Mouse (Mus musculus): ENCODE data around the gene Mmp2. TPM values are rescaled to one million over a fixed set of nuclear protein-coding genes. Genes with fewer than 3 reads are reported as not detected.
"Not testable (repeated sequence)": the region's sequence is repeated elsewhere in the genome, so short reads cannot be mapped to it uniquely, and the experiment has no call there.

Gene Mmp2
- total RNA-seq, 2 experiments from 2014 or later: 86.1 to 91.7 TPM

DNA sequence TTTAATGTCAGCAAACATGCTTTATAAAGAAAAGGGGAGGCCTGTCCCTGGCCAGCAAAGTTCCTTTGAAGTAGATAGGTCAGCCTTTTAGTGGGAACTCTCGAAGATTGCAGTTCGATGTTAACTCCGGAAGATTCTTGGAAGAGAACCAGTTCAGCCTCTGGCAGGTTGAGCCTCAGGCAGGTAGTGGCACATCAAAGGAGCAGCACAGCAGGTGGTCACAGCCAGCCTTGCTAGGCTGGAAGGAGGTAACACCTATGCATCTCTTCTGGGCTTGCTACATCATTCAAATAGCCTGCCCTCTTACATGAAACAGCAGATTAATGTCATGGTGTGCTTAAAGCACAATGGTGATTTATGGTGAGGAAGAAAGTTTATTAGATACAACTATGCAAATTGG, 65.1 kb downstream of the Mmp2 start:
- DNase-seq; intact Hi-C loops (cut with DNase I): not testable (repeated sequence)

DNA sequence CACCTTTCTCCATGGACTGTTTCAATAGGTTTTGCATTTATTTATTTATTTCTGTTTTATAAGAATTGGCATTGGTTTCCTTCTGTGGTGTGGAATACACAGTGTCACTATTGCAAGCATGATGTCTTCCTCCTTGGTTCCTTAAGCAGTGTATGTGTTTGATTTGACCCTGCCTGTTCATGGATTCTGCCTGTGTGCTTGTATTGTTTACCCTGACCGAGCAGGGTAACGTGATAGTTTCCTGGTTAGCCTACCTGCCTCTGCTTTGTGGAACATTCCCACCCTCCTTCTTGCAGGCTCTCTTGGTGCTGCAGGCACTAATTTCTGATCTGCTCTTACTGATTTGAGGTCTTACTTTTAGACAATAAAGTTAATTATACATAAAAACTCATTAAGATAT, 66.8 kb downstream of the Mmp2 start:
- DNase-seq: no peak
- intact Hi-C loops (cut with DNase I): no loop called here

DNA sequence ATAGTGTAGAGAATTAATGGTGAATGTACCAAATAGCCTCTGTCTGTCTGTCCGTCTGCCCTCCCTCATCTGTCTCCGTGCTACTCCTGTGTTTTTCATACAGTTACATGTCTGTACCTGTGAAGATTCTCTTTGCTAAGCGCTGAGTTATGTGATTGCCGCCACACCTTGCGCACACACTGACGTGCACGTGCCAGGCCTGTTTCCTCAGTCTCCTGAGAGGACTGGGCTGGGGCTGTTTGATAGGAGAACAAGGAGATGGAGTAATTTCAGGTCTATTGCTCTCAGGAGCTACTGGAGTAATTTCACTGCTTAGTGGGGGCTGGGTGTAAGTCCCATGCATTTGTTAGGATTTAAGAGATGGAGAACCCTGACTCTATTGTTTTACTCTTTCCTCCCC, 68.0 kb downstream of the Mmp2 start:
- intact Hi-C loops (cut with DNase I): loop anchor here (5.0 kb wide), 1 partner anchor 1282 kb away; the partner anchor contains the start of gene Mt1

DNA sequence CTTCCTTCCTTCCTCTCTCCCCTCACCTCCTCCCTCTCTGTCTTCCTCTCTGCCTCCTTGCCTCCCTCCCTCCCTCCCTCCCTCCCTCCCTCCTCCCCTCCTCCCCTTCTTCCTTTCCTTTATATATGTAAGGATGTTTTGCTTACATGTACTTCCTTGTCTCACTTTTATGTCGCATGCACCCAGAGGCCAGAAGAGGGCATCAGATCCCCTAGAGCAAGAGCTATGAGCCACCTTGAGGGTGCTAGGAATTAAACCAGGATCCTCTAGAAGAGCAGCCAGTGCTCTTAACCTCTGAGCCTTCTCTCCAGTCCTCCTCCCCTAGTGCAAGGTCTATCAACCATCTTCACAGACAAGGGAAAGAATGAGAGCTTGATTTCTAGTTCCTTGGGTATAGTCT, 69.0 kb downstream of the Mmp2 start:
- intact Hi-C loops (cut with DNase I): loop anchor here (5.0 kb wide), 1 partner anchor 1281 kb away; the partner anchor contains the start of gene Mt1
- DNase-seq: no peak

More for the DNA sequence above, 68.0 kb downstream of the Mmp2 start:
- no peak for DNase-seq

DNA sequence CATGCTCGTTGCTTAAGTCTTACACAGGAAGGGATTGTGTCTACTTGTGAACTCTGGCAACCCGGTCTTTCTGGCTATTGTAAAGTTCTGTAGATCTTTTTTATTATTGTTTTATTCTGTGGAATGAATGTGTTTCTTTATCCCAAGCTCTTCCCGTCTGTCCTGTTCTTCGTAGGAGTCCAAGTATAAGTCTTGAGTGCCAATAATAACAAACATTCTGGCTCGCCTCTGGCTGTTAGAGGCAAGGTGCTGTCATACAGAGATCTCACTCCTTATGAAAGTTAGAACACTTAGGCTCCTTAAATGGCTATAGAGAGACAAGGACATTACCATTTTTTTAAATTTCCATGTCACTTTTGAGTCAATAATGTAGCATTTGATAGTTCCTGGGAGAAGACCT, 69.5 kb downstream of the Mmp2 start:
- DNase-seq: no peak

DNA sequence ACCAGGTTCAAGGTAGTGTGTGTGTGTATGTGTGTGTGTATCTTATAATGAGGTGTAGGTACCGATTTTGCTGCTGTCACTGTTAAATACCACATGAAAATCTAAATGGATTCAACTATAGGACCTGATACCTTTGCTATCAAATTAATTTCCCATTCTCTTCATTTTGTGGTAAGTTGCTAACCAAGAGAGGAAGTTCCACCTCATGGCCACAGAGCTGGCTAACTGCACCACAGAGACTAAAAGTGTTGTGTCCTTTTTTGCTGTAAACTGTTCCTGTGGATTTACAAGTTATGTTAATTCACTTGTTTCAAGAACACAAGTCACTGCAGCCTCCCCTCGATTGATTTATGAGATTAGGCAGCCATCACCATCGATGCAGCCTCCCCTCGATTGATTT, 70.7 kb downstream of the Mmp2 start:
- intact Hi-C loops (cut with DNase I): loop anchor here (5.0 kb wide), 1 partner anchor 1280 kb away; the partner anchor contains the start of gene Mt1
- no peak for DNase-seq

More for the DNA sequence above, 69.5 kb downstream of the Mmp2 start:
- intact Hi-C loops (cut with DNase I): loop anchor here (5.0 kb wide), 1 partner anchor 1281 kb away; the partner anchor contains the start of gene Mt1

DNA sequence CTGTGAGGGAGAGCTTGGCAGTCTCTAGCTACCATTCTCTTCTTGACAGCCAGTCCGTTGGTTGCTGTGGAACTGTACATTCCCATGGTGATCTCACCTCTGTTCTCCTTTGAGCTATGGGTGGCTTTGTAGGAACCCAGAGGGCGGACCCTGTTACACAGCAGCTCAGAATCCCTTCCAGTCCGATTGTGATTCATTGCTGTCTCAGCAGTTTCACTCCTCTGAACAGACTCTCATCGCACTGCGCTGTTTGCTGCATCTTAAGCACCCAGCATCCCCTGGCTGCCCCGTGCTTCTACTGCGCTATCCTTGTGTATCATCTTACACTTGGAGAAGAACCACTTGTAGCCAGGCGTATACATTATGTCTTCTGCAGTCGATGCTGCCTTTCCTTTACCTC, 72.5 kb downstream of the Mmp2 start:
- no peak for DNase-seq
- intact Hi-C loops (cut with DNase I): loop anchor here (5.0 kb wide), 1 partner anchor 1278 kb away; the partner anchor contains the start of gene Mt1

DNA sequence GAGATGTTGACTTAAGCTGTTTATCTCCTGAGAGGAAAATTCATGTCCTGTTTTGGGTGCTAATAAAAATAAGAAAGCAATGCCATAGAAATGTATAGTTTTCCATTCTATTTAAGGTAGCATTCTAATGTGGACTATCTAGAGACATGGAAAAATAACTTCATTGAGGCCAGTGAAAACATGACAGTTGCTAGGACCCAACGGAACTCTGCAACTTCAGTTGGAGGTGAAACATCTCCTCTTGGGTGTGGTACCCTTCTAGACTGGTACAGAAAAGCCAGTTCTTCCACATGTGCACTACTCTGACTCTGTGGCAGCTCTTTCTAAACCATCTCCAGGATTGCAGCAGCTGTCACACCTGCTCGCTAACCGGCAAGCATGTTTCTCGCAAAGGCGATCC, 74.0 kb downstream of the Mmp2 start, which contains the start of gene Capns2:
Gene Capns2 (plus strand): TSS at position 301 of the 400 bp plus-strand sequence.
- intact Hi-C loops (cut with DNase I): no loop called here

DNA sequence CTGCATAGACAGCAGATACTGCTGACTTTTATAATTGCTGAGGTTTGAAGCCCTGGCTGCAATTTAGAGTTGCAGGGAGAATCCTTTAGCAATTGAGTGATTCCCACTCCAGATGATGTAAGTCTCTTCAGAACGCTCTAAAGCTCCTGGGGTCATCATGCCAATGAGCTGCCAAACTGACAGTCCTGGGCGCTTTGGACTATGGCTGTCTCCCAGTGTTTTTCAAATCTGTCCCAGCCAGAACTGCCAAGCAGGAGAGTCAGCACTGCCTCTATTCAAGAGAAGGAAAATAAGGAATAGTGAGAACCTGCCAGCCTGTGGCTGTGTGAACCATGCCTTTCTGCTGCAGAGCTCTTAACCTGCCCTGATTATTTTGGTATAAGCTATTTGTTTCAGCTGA, 75.9 kb downstream of the Mmp2 start:
- intact Hi-C loops (cut with DNase I): no loop called here
- DNase-seq: no peak

More for the DNA sequence above, 74.0 kb downstream of the Mmp2 start, which contains the start of gene Capns2:
- no peak for DNase-seq

Other genes starting within 250 kb of the Mmp2 start
- gene Irx6, start 153.0 kb upstream of the Mmp2 start, total RNA-seq (2021): not detected
- gene Lpcat2, start 28.0 kb downstream of the Mmp2 start, total RNA-seq (2021): 1 to 10 TPM; 1.2 to 1.6 TPM
- not detected for gene Capns2, start 74.1 kb downstream of the Mmp2 start, total RNA-seq (2021)
- under 1 TPM; 0.05 to 0.11 TPM for gene Slc6a2, start 132.8 kb downstream of the Mmp2 start, total RNA-seq (2021)
- gene Ces1a, start 220.9 kb downstream of the Mmp2 start, total RNA-seq (2021): under 1 TPM in 1 of 2 experiments, not detected in 1; 0.44 TPM